Mouse (Mus musculus) heart, embryonic 11.5 days (tissue): ENCODE data around the gene Ddx42. TPM values are rescaled to one million over a fixed set of nuclear protein-coding genes. Genes with fewer than 3 reads are reported as not detected.

Source experiments
- ATAC-seq: fragments of 200-750 bp; cut with Nextera tagmentation; replicated peaks from 2 replicates; pipeline ENCODE4 v1.8.0; 2017; ENCODE audit warnings: moderate library complexity; ENCODE audit not compliant: insufficient number of reproducible peaks, low FRiP score, low TSS enrichment
- H3K27ac ChIP-seq: fragments of 300-500 bp; sonication (generic); 2 replicates; pipeline ENCODE4 v1.5.1; 2014; ENCODE audit warnings: mild to moderate bottlenecking, low read depth, low read length
- H3K27me3 ChIP-seq: fragments of 300-500 bp; sonication (generic); 2 replicates; pipeline ENCODE4 v1.6.1; 2014; ENCODE audit warnings: mild to moderate bottlenecking, low read length, mixed read lengths; ENCODE audit not compliant: control insufficient read depth, insufficient read depth
- H3K36me3 ChIP-seq: fragments of 300-500 bp; sonication (generic); 2 replicates; pipeline ENCODE4 v1.6.1; 2014; ENCODE audit warnings: mild to moderate bottlenecking, low read length, moderate library complexity, mixed read lengths; ENCODE audit not compliant: control insufficient read depth, insufficient read depth
- H3K4me1 ChIP-seq: fragments of 300-500 bp; sonication (generic); 2 replicates; pipeline ENCODE4 v1.6.1; 2014; ENCODE audit warnings: low read length; ENCODE audit not compliant: control insufficient read depth, insufficient read depth
- H3K4me2 ChIP-seq: fragments of 300-500 bp; sonication (generic); 2 replicates; pipeline ENCODE4 v1.6.1; 2014; ENCODE audit warnings: mild to moderate bottlenecking, moderate library complexity
- H3K4me3 ChIP-seq: fragments of 300-500 bp; sonication (generic); 2 replicates; pipeline ENCODE4 v1.5.1; 2014; ENCODE audit warnings: low read depth, low read length
- H3K9ac ChIP-seq: fragments of 300-500 bp; sonication (generic); 2 replicates; pipeline ENCODE4 v1.6.1; 2014; ENCODE audit warnings: mild to moderate bottlenecking, low read depth, low read length, moderate library complexity
- H3K9me3 ChIP-seq: fragments of 300-500 bp; sonication (generic); replicated peaks from 2 replicates; pipeline ENCODE4 v1.6.1; 2016; ENCODE audit warnings: low read length; ENCODE audit not compliant: control insufficient read depth
- WGBS: fragments of 180-500 bp; shearing (Covaris S2); extraction: QIAGEN DNeasy Blood & Tissue Kit; methylation state at CpG from one replicate; pipeline ENCODE4 v1.1.7; 2014; ENCODE audit not compliant: insufficient replicate concordance; 5-methylcytosine and 5-hydroxymethylcytosine counted together
- polyA plus RNA-seq: library from polyadenylated mRNA; unstranded; fragments of >200 nt; fragmentation: Nextera tagmentation; extraction: Ambion mirVana; gene quantifications from 2 replicates; pipeline ENCODE4 v1.2.1, GENCODE M21; 2014

The Ddx42 gene
- polyA plus RNA-seq, 1 experiment from 2014 or later = 45.3 TPM

DNA sequence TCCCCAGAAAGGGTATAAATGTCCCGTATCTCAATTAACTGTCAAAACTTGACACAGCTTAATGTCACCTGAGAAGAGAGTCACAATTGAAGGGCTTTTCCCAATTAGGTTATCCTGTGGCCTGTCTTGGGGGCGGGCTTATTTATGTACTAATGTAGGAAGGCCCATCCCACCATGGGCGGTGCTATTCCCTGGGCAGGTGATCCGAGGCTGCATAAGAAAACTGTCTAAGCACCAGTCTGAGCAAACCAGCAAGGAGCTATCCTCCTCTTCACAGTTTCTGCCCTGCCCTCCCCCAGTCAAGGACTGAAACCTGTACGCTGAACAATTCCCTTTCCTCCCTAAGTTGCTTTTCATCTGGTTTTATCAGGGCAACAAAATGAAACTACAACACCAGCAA is 73.7 kb downstream of the Ddx42 start:
- H3K4me1 ChIP-seq = peaks cover 3% of the 10 kb centered on the region; the same call in 1 of the 2 replicates
- H3K9me3 ChIP-seq = no peaks in the 10 kb centered on the region
- no peaks in the 10 kb centered on the region for H3K27me3 ChIP-seq
- no peak overlapping the region for H3K9ac ChIP-seq
- no peak overlapping the region for H3K4me2 ChIP-seq
- no peak overlapping the region for H3K27ac ChIP-seq
- WGBS = 83% methylated on average over 5 of the region's 5 CpGs
- no peak for ATAC-seq
- H3K4me3 ChIP-seq = no peak overlapping the region
- H3K36me3 ChIP-seq = no peaks in the 10 kb centered on the region

- Histone ChIP-seq H3K9me3 (no peaks in the 10 kb centered on the region), H3K4me3 (no peak overlapping the region), H3K9ac (no peak overlapping the region), H3K36me3 (no peaks in the 10 kb centered on the region), H3K27ac (no peak overlapping the region), H3K4me2 (no peak overlapping the region), H3K27me3 (no peaks in the 10 kb centered on the region), H3K4me1 (peaks cover 3% of the 10 kb centered on the region; the same call in 1 of the 2 replicates)
- ATAC-seq = no peak
- 76% methylated on average over 2 of the region's 2 CpGs for WGBS
Observed at GRCm38 (mm10) chr11:106291861-106292260, 75.1 kb downstream of the Ddx42 start.

Other genes starting within 250 kb of the Ddx42 start
- gene Ace, start 249.0 kb upstream of the Ddx42 start, polyA plus RNA-seq = 0.52 and 0.59 TPM in 2 replicates
- gene Ace3, start 222.3 kb upstream of the Ddx42 start, polyA plus RNA-seq = not detected in 2 replicates
- 0.17 and 0.40 TPM in 2 replicates for gene Kcnh6, start 208.8 kb upstream of the Ddx42 start, polyA plus RNA-seq
- 50.5 and 51.8 TPM in 2 replicates for gene Dcaf7, start 180.1 kb upstream of the Ddx42 start, polyA plus RNA-seq
- gene Taco1, start 150.9 kb upstream of the Ddx42 start, polyA plus RNA-seq = 9.7 and 11.0 TPM in 2 replicates
- gene Map3k3, start 132.3 kb upstream of the Ddx42 start, polyA plus RNA-seq = 20.8 and 22.2 TPM in 2 replicates
- not detected in 2 replicates for gene Gm10840, start 56.1 kb upstream of the Ddx42 start, polyA plus RNA-seq
- 145 and 151 TPM in 2 replicates for gene Limd2, start 56.1 kb upstream of the Ddx42 start, polyA plus RNA-seq
- 22.4 and 26.6 TPM in 2 replicates for gene Strada, start 14.8 kb upstream of the Ddx42 start, polyA plus RNA-seq
- 58.9 and 91.1 TPM in 2 replicates for gene Ccdc47, start 582 bp upstream of the Ddx42 start, polyA plus RNA-seq
- gene Ftsj3, start 39.2 kb downstream of the Ddx42 start, polyA plus RNA-seq = 45.2 and 46.7 TPM in 2 replicates
- 280 and 294 TPM in 2 replicates for gene Psmc5, start 39.2 kb downstream of the Ddx42 start, polyA plus RNA-seq
- 22.4 and 25.9 TPM in 2 replicates for gene Smarcd2, start 56.0 kb downstream of the Ddx42 start, polyA plus RNA-seq
- 0.13 and 0.15 TPM in 2 replicates for gene Tcam1, start 59.7 kb downstream of the Ddx42 start, polyA plus RNA-seq
- gene Gh, start 84.9 kb downstream of the Ddx42 start, polyA plus RNA-seq = not detected in 2 replicates
- 0.73 and 1.3 TPM in 2 replicates for gene Cd79b, start 97.8 kb downstream of the Ddx42 start, polyA plus RNA-seq
- 0.07 and 0.38 TPM in 2 replicates for gene Scn4a, start 136.4 kb downstream of the Ddx42 start, polyA plus RNA-seq
- gene Prr29, start 148.5 kb downstream of the Ddx42 start, polyA plus RNA-seq = 0.14 TPM in 1 of 2 replicates, not detected in the other
- 73.2 and 76.2 TPM in 2 replicates for gene Icam2, start 171.1 kb downstream of the Ddx42 start, polyA plus RNA-seq